Mouse (Mus musculus): ENCODE results near the gene Atf1. TPM values are rescaled to one million over a fixed set of nuclear protein-coding genes. Genes with fewer than 3 reads are reported as not detected.

Gene Atf1
- polyA plus RNA-seq, 1 experiment: 14.3 TPM

GRCm38 (mm10) chr15:100210013-100210412 is 17.6 kb upstream of the Atf1 start:
- TF ChIP-seq POLR2A (IDR thresholded peaks at IDR 0.05; ENCODE audit: extremely low read depth, insufficient read depth, low read length) (no peak), CTCF (IDR thresholded peaks at IDR 0.05; ENCODE audit: extremely low read depth, insufficient read depth, low read length) (no peak)
- Histone ChIP-seq H3K4me1 (ENCODE audit: control insufficient read depth, insufficient read depth, low read length) (peaks cover 5% of the 10 kb centered on the region; the same call in 1 of the 2 replicates), H3K27ac (ENCODE audit: insufficient read depth, low read length) (peak overlapping the region; percentile 25; the same call in 1 of the 2 replicates), H3K4me3 (ENCODE audit: insufficient read depth, low read length) (no peak overlapping the region)

- Histone ChIP-seq H3K4me1 (ENCODE audit: control insufficient read depth, insufficient read depth, low read length) (peaks cover 4% of the 10 kb centered on the region; the same call in 1 of the 2 replicates), H3K4me3 (ENCODE audit: insufficient read depth, low read length) (no peak overlapping the region), H3K27ac (ENCODE audit: insufficient read depth, low read length) (no peak overlapping the region)
- TF ChIP-seq CTCF (IDR thresholded peaks at IDR 0.05; ENCODE audit: extremely low read depth, insufficient read depth, low read length): no peak
- TF ChIP-seq POLR2A (IDR thresholded peaks at IDR 0.05; ENCODE audit: extremely low read depth, insufficient read depth, low read length): no peak
These were observed 14.3 kb upstream of the Atf1 start for GRCm38 (mm10) chr15:100213339-100213738.

GRCm38 (mm10) chr15:100215092-100215491 is 12.5 kb upstream of the Atf1 start:
- no peak overlapping the region for H3K4me3 ChIP-seq (ENCODE audit: insufficient read depth, low read length)
- no peak overlapping the region for H3K27ac ChIP-seq (ENCODE audit: insufficient read depth, low read length)
- peaks cover 4% of the 10 kb centered on the region; the same call in 1 of the 2 replicates for H3K4me1 ChIP-seq (ENCODE audit: control insufficient read depth, insufficient read depth, low read length)
- no peak for TF ChIP-seq CTCF (IDR thresholded peaks at IDR 0.05; ENCODE audit: extremely low read depth, insufficient read depth, low read length)

GRCm38 (mm10) chr15:100216173-100216572 is 11.4 kb upstream of the Atf1 start:
- TF ChIP-seq CTCF (IDR thresholded peaks at IDR 0.05; ENCODE audit: extremely low read depth, insufficient read depth, low read length): no peak
- no peak for TF ChIP-seq POLR2A (IDR thresholded peaks at IDR 0.05; ENCODE audit: extremely low read depth, insufficient read depth, low read length)
- 0 out of 2 replicates have a peak overlapping the region, but pooled peaks have one; percentile 67 for H3K27ac ChIP-seq (ENCODE audit: insufficient read depth, low read length)
- H3K4me1 ChIP-seq (ENCODE audit: control insufficient read depth, insufficient read depth, low read length): peaks cover 4% of the 10 kb centered on the region; the same call in 1 of the 2 replicates
- no peak overlapping the region for H3K4me3 ChIP-seq (ENCODE audit: insufficient read depth, low read length)

- H3K4me3 ChIP-seq (ENCODE audit: insufficient read depth, low read length): no peak overlapping the region
- H3K4me1 ChIP-seq (ENCODE audit: control insufficient read depth, insufficient read depth, low read length): peaks cover 4% of the 10 kb centered on the region; the same call in 1 of the 2 replicates
- TF ChIP-seq CTCF (IDR thresholded peaks at IDR 0.05; ENCODE audit: extremely low read depth, insufficient read depth, low read length) (no peak), POLR2A (IDR thresholded peaks at IDR 0.05; ENCODE audit: extremely low read depth, insufficient read depth, low read length) (no peak)
- no peak overlapping the region for H3K27ac ChIP-seq (ENCODE audit: insufficient read depth, low read length)
These were observed 9.6 kb upstream of the Atf1 start for GRCm38 (mm10) chr15:100218018-100218417.

GRCm38 (mm10) chr15:100219396-100219795 is 8.2 kb upstream of the Atf1 start:
- Histone ChIP-seq H3K4me1 (ENCODE audit: control insufficient read depth, insufficient read depth, low read length) (peaks cover 2% of the 10 kb centered on the region; the same call in 1 of the 2 replicates), H3K27ac (ENCODE audit: insufficient read depth, low read length) (no peak overlapping the region), H3K4me3 (ENCODE audit: insufficient read depth, low read length) (no peak overlapping the region)
- TF ChIP-seq CTCF (IDR thresholded peaks at IDR 0.05; ENCODE audit: extremely low read depth, insufficient read depth, low read length) (no peak), POLR2A (IDR thresholded peaks at IDR 0.05; ENCODE audit: extremely low read depth, insufficient read depth, low read length) (no peak)

GRCm38 (mm10) chr15:100220916-100221315 is 6.7 kb upstream of the Atf1 start:
- peaks cover 2% of the 10 kb centered on the region; the same call in 1 of the 2 replicates for H3K4me1 ChIP-seq (ENCODE audit: control insufficient read depth, insufficient read depth, low read length)
- TF ChIP-seq POLR2A (IDR thresholded peaks at IDR 0.05; ENCODE audit: extremely low read depth, insufficient read depth, low read length): no peak
- no peak for TF ChIP-seq CTCF (IDR thresholded peaks at IDR 0.05; ENCODE audit: extremely low read depth, insufficient read depth, low read length)
- H3K27ac ChIP-seq (ENCODE audit: insufficient read depth, low read length): no peak overlapping the region
- H3K4me3 ChIP-seq (ENCODE audit: insufficient read depth, low read length): no peak overlapping the region

- Histone ChIP-seq H3K4me3 (ENCODE audit: insufficient read depth, low read length) (no peak overlapping the region), H3K27ac (ENCODE audit: insufficient read depth, low read length) (no peak overlapping the region), H3K4me1 (ENCODE audit: control insufficient read depth, insufficient read depth, low read length) (peaks cover 7% of the 10 kb centered on the region; the same call in 1 of the 2 replicates)
- no peak for TF ChIP-seq CTCF (IDR thresholded peaks at IDR 0.05; ENCODE audit: extremely low read depth, insufficient read depth, low read length)
- TF ChIP-seq POLR2A (IDR thresholded peaks at IDR 0.05; ENCODE audit: extremely low read depth, insufficient read depth, low read length): no peak
These were observed 2.2 kb upstream of the Atf1 start for GRCm38 (mm10) chr15:100225381-100225780.

GRCm38 (mm10) chr15:100225891-100226290 is 1.7 kb upstream of the Atf1 start:
- TF ChIP-seq CTCF (IDR thresholded peaks at IDR 0.05; ENCODE audit: extremely low read depth, insufficient read depth, low read length): no peak
- TF ChIP-seq POLR2A (IDR thresholded peaks at IDR 0.05; ENCODE audit: extremely low read depth, insufficient read depth, low read length): no peak
- H3K4me1 ChIP-seq (ENCODE audit: control insufficient read depth, insufficient read depth, low read length): peaks cover 7% of the 10 kb centered on the region; the same call in 1 of the 2 replicates
- no peak overlapping the region for H3K4me3 ChIP-seq (ENCODE audit: insufficient read depth, low read length)
- H3K27ac ChIP-seq (ENCODE audit: insufficient read depth, low read length): no peak overlapping the region

- peak overlapping the region; percentile 100 for H3K27ac ChIP-seq (ENCODE audit: insufficient read depth, low read length)
- H3K4me1 ChIP-seq (ENCODE audit: control insufficient read depth, insufficient read depth, low read length): peaks cover 7% of the 10 kb centered on the region; the same call in 1 of the 2 replicates
- H3K4me3 ChIP-seq (ENCODE audit: insufficient read depth, low read length): peak overlapping the region; percentile 95
- TF ChIP-seq CTCF (IDR thresholded peaks at IDR 0.05; ENCODE audit: extremely low read depth, insufficient read depth, low read length) (no peak), POLR2A (IDR thresholded peaks at IDR 0.05; ENCODE audit: extremely low read depth, insufficient read depth, low read length) (no peak)
These were observed 472 bp upstream of the Atf1 start for GRCm38 (mm10) chr15:100227031-100227662.
